Mouse (Mus musculus) left cerebral cortex, postnatal 10 days (tissue): ENCODE measurements around the gene Lasp1. TPM values are rescaled to one million over a fixed set of nuclear protein-coding genes. Genes with fewer than 3 reads are reported as not detected.

Experiments
- DNase-seq, 2 experiments: peaks; one replicate each; pipeline ENCODE4 v3.0.0; 2021 to 2022; ENCODE audit warnings: low spot score in 2 of 2, mixed read lengths in 1 of 2; ENCODE audit errors: extremely low spot score in 1 of 2
- intact Hi-C: fragments of 180-260 bp; cut with DNase I; formaldehyde crosslinking; loops from one replicate; pipeline ENCODE4 v1.15.1; 2025
- total RNA-seq, 2 experiments: library from RNA; stranded (reverse); gene quantifications; 2 replicates each; pipeline ENCODE4 v1.2.3; 2021

The Lasp1 gene
- total RNA-seq, 2 experiments from 2014 or later, result 190 to 203 TPM

DNA sequence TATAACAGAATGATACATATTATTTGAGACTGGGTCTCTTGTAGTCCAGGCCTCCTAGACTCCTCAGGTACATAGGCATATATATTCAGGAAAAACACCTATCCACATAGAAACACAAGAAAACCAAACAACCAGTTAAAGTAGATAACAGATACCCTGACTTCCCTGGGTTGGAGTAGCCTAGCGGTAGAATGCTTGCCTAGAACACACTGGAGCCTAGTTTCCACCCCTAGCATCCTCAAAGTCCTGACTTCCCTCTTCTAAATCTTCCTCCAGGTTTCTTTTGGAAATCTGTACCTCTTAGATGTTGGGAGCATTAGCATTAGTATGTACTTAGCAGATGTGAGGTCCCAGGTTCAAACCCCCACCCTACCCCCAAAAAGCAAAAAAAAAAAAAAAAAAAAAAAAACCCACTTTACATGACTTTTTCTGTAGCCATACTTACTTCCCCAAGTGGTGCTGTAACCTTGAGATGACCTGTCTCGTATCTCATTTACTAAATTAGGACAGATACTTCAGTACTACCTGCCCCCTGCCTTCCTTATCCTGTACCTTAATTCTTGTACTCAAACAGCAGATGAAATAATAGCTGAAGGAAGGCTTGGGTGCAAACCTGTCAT lies 86.6 kb downstream of the Lasp1 start:
- intact Hi-C loops, result no loop called here
- no peak for DNase-seq

Other genes with a start within 250 kb of the Lasp1 start
- 100 to 1,000 TPM; 281 to 294 TPM for gene Srcin1, start 222.8 kb upstream of the Lasp1 start, total RNA-seq
- gene Epop, start 169.3 kb upstream of the Lasp1 start, total RNA-seq, result 10 to 100 TPM; 15.0 to 18.4 TPM
- 10 to 100 TPM; 66.9 to 71.6 TPM for gene Mllt6, start 135.6 kb upstream of the Lasp1 start, total RNA-seq
- 10 to 100 TPM; 34.6 to 37.8 TPM for gene Cisd3, start 113.2 kb upstream of the Lasp1 start, total RNA-seq
- 10 to 100 TPM; 48.3 to 51.6 TPM for gene Pcgf2, start 98.5 kb upstream of the Lasp1 start, total RNA-seq
- gene Psmb3, start 95.6 kb upstream of the Lasp1 start, total RNA-seq, result 100 to 1,000 TPM; 153 to 159 TPM
- gene Pip4k2b, start 54.3 kb upstream of the Lasp1 start, total RNA-seq, result 100 to 1,000 TPM; 146 to 153 TPM
- gene Cwc25, start 32.4 kb upstream of the Lasp1 start, total RNA-seq, result 10 to 100 TPM; 18.8 to 19.4 TPM
- gene 1700001P01Rik, start 23.1 kb upstream of the Lasp1 start, total RNA-seq, result under 1 TPM; 0.60 to 0.63 TPM
- gene Rpl23, start 16.6 kb upstream of the Lasp1 start, total RNA-seq, result 100 to 1,000 TPM; 423 to 456 TPM
- gene B230217C12Rik, start 41.8 kb downstream of the Lasp1 start, total RNA-seq, result 10 to 100 TPM; 40.0 to 45.1 TPM
- gene Fbxo47, start 85.2 kb downstream of the Lasp1 start, total RNA-seq, result under 1 TPM; 0.63 to 0.86 TPM
- 1 to 10 TPM; 5.9 to 8.3 TPM for gene Plxdc1, start 187.4 kb downstream of the Lasp1 start, total RNA-seq
- 1 to 10 TPM; 2.6 to 3.7 TPM for gene Arl5c, start 197.2 kb downstream of the Lasp1 start, total RNA-seq
- gene Cacnb1, start 224.0 kb downstream of the Lasp1 start, total RNA-seq, result 100 to 1,000 TPM; 118 to 121 TPM
- 100 to 1,000 TPM; 571 to 605 TPM for gene Rpl19, start 227.7 kb downstream of the Lasp1 start, total RNA-seq